Mouse (Mus musculus): ENCODE measurements around the gene Relb.
A peak's percentile ranks its signal among the peaks of the same experiment; 100 is the strongest.
"Not testable (repeated sequence)": the region's sequence is repeated elsewhere in the genome, so short reads cannot be mapped to it uniquely, and the experiment has no call there.

Gene Relb

GRCm38 (mm10) chr7:19632720-19633119 is 3.5 kb upstream of the Relb start:
- DNase-seq (ENCODE audit: low read depth in 1 of 2, low spot score in 2 of 2): no peak

- DNase-seq (ENCODE audit: low read depth in 1 of 2, low spot score in 2 of 2): no peak
These were observed 3.0 kb upstream of the Relb start for GRCm38 (mm10) chr7:19632275-19632674.

GRCm38 (mm10) chr7:19628536-19629360 is 490 bp downstream of the Relb start:
- DNase-seq (ENCODE audit: low read depth in 1 of 2, low spot score in 2 of 2): peak; percentile 95 to 97

- no peak for DNase-seq (ENCODE audit: low read depth in 1 of 2, low spot score in 2 of 2)
These were observed 1.1 kb downstream of the Relb start for GRCm38 (mm10) chr7:19628192-19628535.

GRCm38 (mm10) chr7:19627721-19628120 is 1.5 kb downstream of the Relb start:
- DNase-seq (ENCODE audit: low read depth in 1 of 2, low spot score in 2 of 2): no peak

- no peak for DNase-seq (ENCODE audit: low read depth in 1 of 2, low spot score in 2 of 2)
These were observed 5.8 kb downstream of the Relb start for GRCm38 (mm10) chr7:19623433-19623832.

- no peak for DNase-seq (ENCODE audit: low read depth in 1 of 2, low spot score in 2 of 2)
These were observed 7.0 kb downstream of the Relb start for GRCm38 (mm10) chr7:19622241-19622640.

- no peak for DNase-seq (ENCODE audit: low read depth in 1 of 2, low spot score in 2 of 2)
These were observed 8.4 kb downstream of the Relb start for GRCm38 (mm10) chr7:19620811-19621210.

GRCm38 (mm10) chr7:19619004-19619801 is 10.0 kb downstream of the Relb start:
- DNase-seq (ENCODE audit: low read depth in 1 of 2, low spot score in 2 of 2): peak; percentile 40 to 56

- no peak for DNase-seq (ENCODE audit: low read depth in 1 of 2, low spot score in 2 of 2)
These were observed 14.1 kb downstream of the Relb start for GRCm38 (mm10) chr7:19615036-19615577.

- no peak for DNase-seq (ENCODE audit: low read depth in 1 of 2, low spot score in 2 of 2)
These were observed 18.3 kb downstream of the Relb start for GRCm38 (mm10) chr7:19610969-19611368.

- DNase-seq (ENCODE audit: low read depth in 1 of 2, low spot score in 2 of 2): no peak
These were observed 19.5 kb downstream of the Relb start for GRCm38 (mm10) chr7:19609641-19610332.

GRCm38 (mm10) chr7:19607291-19607690 is 21.9 kb downstream of the Relb start:
- no peak for DNase-seq (ENCODE audit: low read depth in 1 of 2, low spot score in 2 of 2)

- DNase-seq (ENCODE audit: low read depth in 1 of 2, low spot score in 2 of 2): not testable (repeated sequence)
These were observed 24.5 kb downstream of the Relb start for GRCm38 (mm10) chr7:19604606-19605214.

- peak; percentile 90 to 93 for DNase-seq (ENCODE audit: low read depth in 1 of 2, low spot score in 2 of 2)
These were observed 25.2 kb downstream of the Relb start, which contains the start of gene Clasrp for GRCm38 (mm10) chr7:19603849-19604605. Gene Clasrp, minus strand, starts transcription at chr7:19604486.

GRCm38 (mm10) chr7:19603055-19603454 is 26.2 kb downstream of the Relb start:
- DNase-seq (ENCODE audit: low read depth in 1 of 2, low spot score in 2 of 2): no peak

- no peak for DNase-seq (ENCODE audit: low read depth in 1 of 2, low spot score in 2 of 2)
These were observed 28.7 kb downstream of the Relb start for GRCm38 (mm10) chr7:19600562-19600961.

- no peak for DNase-seq (ENCODE audit: low read depth in 1 of 2, low spot score in 2 of 2)
These were observed 36.0 kb downstream of the Relb start for GRCm38 (mm10) chr7:19593061-19593730.

GRCm38 (mm10) chr7:19589917-19590316 is 39.3 kb downstream of the Relb start:
- DNase-seq (ENCODE audit: low read depth in 1 of 2, low spot score in 2 of 2): peak in 1 of 2 experiments; percentile 56

- DNase-seq (ENCODE audit: low read depth in 1 of 2, low spot score in 2 of 2): peak in 1 of 2 experiments; percentile 30
These were observed 40.0 kb downstream of the Relb start for GRCm38 (mm10) chr7:19589207-19589606.

All from monocyte, adult 2 months (primary cell).